Mouse (Mus musculus) adipocyte (in vitro differentiated cells): Measurements from ENCODE around the gene Sord.
"Not testable (repeated sequence)": the region's sequence is repeated elsewhere in the genome, so short reads cannot be mapped to it uniquely, and the experiment has no call there.

ENCODE experiments used
- DNase-seq: peaks from one replicate; pipeline ENCODE4 v3.0.0-alpha.2; 2016; ENCODE audit warnings: low spot score

Gene Sord

GRCm38 (mm10) chr2:122234611-122235288 lies at the start of gene Sord:
Sord (plus strand) TSS chr2:122234749.
- peak; percentile 74 for DNase-seq

GRCm38 (mm10) chr2:122185086-122185485 lies 49.5 kb upstream of the Sord start:
- DNase-seq = no peak

- DNase-seq = no peak
Measured at GRCm38 (mm10) chr2:122186106-122186505, 48.4 kb upstream of the Sord start, which contains the start of the genes Patl2 and Terb2. Patl2 (minus strand) TSS chr2:122186189. Terb2 (plus strand) TSS chr2:122186272.

DNA sequence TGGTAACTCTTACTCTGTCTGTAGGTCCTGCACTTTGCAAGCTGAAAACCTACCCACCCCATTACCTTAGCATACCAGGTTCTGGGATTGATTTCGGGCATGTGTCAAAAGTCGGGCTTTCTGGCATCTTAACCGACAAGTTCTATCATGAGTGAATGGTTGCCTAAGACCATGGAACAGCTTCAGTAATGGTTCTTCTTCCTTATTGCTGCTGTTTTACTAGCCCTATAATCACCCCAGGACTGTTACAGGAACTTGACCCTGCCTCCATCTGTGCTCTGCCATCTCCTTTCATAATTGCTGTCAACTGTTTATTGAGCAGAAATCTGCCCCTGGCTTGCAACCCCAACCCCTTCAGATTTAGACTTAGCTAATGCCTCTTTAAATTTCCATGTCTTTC lies 47.8 kb upstream of the Sord start:
- DNase-seq = no peak

- DNase-seq = no peak
Measured at GRCm38 (mm10) chr2:122191849-122192248, 42.7 kb upstream of the Sord start.

DNA sequence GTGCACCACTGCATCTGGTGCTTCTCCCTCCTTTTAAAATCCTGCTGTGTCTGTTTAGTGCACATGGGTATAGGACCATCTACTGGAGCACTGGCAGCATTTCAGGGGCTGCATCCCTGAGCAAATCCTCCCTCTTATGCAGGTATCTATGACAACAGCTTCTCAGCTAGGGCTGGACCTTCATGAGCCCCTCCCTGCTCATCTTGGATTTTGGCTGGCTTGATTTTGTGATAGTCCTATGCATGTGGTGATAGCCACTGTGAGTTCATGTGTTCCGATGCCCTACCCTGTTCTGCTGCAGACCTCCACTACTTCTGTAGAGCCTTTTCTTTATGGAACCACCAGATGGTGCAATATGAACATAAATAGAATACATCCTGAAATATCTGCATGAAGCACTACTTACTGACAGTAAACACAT lies 40.0 kb upstream of the Sord start:
- DNase-seq = peak; percentile 73

GRCm38 (mm10) chr2:122201501-122201900 lies 33.0 kb upstream of the Sord start:
- DNase-seq = no peak

DNA sequence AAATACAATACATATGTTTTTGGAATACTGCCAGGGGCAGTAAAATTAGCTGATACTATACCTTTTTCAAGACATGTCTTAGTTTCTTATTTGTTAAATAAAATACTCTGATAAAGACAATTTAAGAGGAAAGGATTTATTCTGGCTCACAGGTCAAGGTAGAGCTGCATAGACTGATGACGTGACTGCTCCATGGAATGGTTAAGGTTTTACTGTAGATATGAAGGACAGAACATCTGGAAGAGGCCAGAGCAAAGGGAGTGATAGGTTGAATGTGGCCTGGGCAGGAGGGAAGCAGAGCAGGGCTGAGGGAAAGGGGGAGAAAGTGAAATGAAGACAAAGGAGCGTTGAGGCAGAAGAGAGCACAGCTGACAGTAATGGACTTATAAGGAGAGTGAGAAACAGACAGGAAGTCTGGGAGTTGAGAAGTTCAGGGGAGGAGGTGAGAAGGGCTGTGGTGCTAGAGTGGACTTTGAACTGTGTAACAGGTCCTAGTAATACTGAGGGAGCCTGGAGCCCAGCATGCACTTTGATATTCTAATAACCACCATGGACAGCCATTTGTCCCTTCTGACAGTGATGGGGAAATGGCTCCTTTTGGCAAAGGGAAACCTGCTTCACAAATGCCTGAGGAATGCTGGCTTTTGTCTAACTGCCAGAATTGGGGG lies 28.0 kb upstream of the Sord start:
- no peak for DNase-seq

DNA sequence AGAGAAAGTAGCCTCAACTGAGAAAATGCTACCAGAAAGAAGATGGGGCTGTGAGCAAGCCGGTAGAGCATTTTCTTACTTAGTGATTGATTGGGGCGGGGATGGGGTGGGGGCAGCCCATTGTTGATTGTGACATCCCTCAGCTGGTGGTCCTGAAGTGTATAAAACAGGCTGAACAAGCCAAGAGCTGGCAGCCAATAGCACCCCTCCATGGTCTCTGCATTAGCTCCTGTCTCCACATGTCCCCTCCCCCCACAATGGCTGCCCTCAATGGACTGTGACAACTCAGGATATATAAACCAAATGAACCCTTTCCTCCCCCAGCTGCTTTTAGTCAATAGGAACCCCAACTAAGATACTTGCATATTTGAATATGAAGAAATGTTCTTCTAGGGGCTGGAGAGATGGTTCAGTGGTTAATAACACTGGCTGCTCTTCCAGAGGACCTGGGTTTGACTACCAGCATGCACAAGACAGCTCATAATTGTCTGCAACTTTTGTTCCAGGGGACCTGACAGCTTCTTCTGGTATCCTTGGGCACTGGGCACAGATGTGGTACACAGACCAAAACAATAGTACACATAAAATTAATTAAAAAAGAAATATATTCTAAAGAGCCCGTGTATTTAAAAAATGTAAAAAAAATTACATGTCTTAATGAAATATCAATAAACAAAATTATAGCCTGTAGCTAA lies 23.9 kb upstream of the Sord start:
- DNase-seq = no peak

DNA sequence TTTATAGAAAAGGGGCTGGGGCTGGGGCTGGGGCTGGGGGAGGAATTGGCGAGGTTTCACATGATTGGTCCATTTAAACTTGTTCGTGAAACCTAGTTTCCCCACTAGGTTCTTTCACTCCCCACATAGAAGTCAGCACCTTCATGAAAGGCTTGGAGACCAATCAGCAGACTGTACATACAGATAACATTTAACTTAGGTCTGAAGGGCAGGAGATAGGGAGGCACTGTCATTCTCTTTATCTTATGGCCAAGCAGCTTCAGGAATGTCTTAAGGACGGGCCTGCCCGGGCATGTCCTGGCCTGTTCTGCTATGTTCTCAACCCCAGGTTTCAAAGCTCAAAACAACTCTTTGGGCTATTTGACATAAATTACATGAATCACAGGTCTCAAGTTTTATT lies 17.5 kb upstream of the Sord start:
- DNase-seq = not testable (repeated sequence)

DNA sequence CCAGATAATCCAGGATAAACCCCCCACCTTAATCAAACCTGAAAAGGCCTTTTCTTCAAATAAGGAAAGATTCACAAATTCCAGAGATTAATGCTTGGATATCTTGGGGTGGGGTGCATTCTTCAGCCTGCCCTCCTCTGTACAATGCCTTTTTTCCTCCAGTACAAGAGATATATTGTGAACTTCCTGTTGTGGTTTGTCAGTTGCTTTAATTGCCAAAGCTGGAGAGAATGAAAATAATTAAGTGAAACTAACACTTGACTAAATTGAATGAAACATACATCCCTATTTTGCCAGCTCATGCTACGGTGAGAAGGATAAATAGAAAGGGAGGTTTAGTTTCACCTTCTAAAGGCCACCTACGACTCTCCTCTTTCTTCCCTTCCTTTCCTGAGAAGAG lies 16.3 kb upstream of the Sord start:
- DNase-seq = no peak

DNA sequence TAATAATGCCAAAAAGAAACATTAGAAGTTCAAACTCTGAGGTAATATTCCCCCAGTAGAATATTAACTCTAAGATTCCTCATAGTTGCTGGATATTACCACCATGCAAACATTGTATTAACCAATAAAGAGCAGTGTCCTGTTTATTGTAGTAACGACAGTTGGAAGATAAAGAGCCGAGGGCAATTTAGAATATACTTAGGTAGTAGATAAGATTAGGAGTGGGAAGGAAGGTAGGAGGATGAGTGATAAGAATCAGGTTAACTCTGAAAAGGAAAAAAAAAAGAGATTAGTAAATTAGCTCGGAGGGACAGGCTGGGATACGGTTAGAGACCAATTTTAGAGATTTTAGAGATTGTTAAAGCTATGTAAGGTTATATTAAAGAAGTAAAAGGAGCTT lies 13.2 kb upstream of the Sord start:
- no peak for DNase-seq

DNA sequence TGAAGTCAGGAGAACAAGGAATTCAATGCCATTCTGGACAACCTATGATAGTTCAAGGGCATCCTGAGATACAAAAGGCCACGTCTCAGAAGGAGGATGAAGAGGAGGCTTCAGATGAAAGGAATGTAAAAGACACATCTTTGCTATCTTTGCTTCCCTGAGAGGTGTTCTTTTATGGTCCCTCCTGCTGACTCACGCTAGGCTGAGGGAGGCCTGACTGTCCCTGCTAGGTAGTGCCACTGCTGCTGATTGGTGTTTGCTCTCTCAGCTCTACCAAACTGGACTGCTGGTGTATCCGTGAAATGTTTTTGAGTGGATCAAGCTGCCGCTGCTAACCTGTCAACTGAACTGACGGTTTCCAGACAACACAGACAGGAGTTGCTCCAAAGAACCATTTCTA lies 12.8 kb upstream of the Sord start:
- DNase-seq = no peak

DNA sequence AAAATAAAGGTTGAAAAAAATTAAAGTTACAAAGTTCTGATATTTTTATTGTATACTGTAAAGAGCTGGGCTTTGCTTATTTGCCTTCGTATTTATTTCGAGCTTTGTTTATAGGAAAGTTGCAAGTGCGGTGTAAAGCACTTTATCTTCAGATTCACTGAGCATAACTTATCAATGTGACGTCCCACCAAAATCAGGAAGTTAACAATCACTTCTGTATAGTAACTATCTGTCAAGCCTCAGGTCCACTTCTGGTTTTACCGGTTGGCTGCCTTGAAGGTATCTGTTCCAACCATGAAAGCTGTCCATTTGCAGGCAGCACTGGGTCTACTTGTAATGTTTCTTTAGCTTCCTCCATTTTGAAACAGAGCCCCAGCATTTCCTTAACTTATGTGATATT lies 12.3 kb upstream of the Sord start:
- no peak for DNase-seq

DNA sequence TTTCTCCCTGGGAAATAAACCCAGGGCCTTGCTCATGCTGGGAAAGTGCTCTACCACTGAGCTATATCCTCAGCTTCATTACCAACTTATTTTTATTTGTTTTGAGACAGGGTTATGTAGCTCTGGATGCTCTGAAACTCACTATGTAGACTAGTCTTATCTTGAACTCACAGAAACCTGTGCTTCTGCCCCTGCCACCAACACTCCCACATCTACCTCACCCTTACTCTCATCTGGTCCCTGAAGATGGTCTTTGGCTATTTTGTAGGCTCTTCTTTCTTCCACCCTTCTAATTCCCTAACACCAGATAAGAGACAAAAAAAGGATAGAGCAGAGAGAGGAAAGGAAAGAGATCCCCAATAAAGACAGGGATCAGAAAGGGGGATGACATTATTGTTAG lies 10.9 kb upstream of the Sord start:
- DNase-seq = no peak

GRCm38 (mm10) chr2:122230395-122230794 lies 4.2 kb upstream of the Sord start:
- DNase-seq = no peak

DNA sequence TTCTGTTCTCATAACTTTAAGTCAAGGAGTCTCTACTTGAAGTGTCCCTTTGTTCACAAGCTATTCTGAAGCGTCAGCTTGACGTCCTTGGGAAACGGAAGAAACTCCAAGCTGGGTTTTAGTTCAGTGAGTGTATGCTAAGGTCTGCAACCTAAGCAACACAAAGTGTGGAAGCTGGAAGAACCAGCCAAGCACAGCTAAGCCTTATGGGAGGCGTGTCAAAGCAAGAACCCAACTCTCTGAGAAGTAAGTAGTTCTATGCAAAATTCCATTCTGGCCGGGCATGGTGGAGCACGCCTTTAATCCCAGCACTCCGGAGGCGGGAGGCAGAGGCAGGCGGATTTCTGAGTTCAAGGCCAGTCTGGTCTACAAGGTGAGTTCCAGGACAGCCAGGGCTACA lies 2.9 kb upstream of the Sord start:
- no peak for DNase-seq

DNA sequence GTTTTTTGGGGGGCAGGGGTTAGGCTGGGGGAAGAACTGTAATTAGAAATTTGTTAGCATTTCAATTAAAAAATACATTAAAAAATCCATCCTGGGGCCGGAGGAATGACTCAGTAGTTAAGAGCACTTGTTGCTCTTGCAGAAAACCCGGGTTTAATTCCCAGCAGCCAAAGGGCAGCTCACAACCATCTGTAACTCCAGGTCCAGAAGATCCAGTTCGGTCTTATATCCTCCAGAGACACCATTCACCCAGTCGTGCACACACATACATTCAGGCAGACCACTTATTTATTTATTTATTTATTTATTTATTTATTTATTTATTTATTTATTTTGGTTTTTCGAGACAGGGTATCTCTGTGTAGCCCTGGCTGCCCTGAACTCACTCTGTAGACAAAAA lies 1.2 kb upstream of the Sord start:
- no peak for DNase-seq

DNA sequence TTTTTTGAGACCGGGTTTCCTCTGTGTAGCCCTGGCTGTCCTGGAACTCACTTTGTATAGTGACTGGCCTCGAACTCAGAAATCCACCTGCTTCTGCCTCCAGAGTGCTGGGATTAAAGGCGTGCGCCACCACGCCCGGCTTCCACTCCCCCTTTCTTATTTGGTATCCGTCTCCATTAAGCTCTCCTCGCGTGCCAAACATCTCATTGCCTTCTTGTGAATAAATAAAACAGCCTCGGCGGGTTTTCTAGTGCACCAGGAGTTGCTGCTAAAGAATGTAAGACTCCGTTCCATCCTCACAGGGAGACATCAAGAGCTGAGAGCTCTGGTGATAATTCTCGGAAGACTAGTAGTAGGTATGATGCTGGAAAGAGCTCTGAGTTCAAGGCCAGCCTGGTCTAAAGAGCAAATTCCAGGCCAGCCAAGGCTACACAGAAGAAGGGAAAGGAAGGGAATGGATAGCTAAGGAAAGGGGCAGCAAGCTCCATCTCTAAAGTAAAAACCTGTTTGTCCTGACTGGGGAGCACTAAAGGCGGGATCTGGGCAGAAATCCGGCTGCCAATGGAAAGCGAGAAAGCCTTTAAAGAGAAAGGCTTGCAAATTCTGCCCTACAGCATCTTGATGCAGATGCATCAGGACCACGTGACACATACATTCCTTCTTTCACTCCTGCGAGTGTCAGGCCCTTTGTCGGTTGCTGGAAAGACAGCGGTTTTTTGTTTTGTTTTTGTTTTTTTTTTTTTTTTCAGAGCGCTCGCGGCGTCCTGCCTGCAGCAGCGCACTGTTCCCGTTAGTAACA lies 591 bp upstream of the Sord start:
- DNase-seq = peak; percentile 43

DNA sequence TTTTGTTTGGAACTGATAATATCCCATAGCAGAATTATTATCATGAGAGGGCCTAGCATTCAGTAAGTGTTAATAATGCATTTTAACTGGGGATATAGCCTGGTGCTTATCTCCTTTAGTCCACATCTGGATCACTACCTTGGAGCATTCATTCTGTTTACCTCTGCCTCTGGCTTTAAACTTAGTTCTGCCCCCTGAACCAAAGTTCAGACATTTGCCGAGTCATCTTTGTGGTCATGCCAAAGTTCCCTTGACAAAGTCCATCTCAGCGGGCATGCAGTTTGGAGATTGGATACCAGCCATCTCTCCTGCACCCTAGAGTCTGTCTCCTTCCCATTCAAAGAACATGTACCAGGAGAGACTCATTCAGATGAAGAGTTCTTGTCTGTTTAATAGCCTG lies 876 bp downstream of the Sord start:
- DNase-seq = peak; percentile 36

DNA sequence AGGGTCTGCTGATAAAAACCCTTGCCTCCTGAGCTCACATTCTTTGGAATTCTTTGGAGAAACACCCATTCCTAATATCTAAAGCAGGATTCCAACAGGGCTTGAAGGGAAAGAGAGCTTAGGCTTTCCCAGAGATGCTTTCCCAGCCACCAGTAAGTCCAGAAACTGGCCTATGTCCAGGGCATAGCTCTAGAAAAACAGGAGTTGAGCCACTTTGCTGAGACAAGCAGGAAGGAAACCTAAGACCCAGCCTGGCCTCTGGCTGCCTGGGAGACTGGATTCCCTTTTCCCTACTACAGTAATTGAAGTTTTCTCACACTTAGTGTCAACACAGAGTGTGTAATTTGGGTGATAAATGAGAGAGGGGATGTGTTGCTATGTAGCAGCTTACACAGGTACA lies 1.8 kb downstream of the Sord start:
- peak; percentile 93 for DNase-seq

- DNase-seq = peak; percentile 84
Measured at GRCm38 (mm10) chr2:122237891-122238470, 3.4 kb downstream of the Sord start.
